Mouse (Mus musculus): ENCODE results near the gene Mad2l2. TPM values are rescaled to one million over a fixed set of nuclear protein-coding genes. Genes with fewer than 3 reads are reported as not detected.

Gene Mad2l2
- polyA plus RNA-seq, 1 experiment: 25.2 TPM

- TF ChIP-seq POLR2A (IDR thresholded peaks at IDR 0.05; ENCODE audit: extremely low read depth, insufficient read depth, low read length): no peak
- no peak for TF ChIP-seq CTCF (IDR thresholded peaks at IDR 0.05; ENCODE audit: extremely low read depth, insufficient read depth, low read length)
These were observed 22.4 kb downstream of the Mad2l2 start for GRCm38 (mm10) chr4:148152547-148152946.

GRCm38 (mm10) chr4:148154006-148154405, 23.8 kb downstream of the Mad2l2 start:
- H3K4me1 ChIP-seq (ENCODE audit: control insufficient read depth, insufficient read depth, low read length): no peaks in the 10 kb centered on the region; the same call in 1 of the 2 replicates
- TF ChIP-seq CTCF (IDR thresholded peaks at IDR 0.05; ENCODE audit: extremely low read depth, insufficient read depth, low read length) (no peak), POLR2A (IDR thresholded peaks at IDR 0.05; ENCODE audit: extremely low read depth, insufficient read depth, low read length) (no peak)
- H3K4me3 ChIP-seq (ENCODE audit: insufficient read depth, low read length): no peak overlapping the region
- no peak overlapping the region for H3K27ac ChIP-seq (ENCODE audit: insufficient read depth, low read length)

More at GRCm38 (mm10) chr4:148152547-148152946, 22.4 kb downstream of the Mad2l2 start:
- Histone ChIP-seq H3K27ac (ENCODE audit: insufficient read depth, low read length) (no peak overlapping the region), H3K4me3 (ENCODE audit: insufficient read depth, low read length) (no peak overlapping the region), H3K4me1 (ENCODE audit: control insufficient read depth, insufficient read depth, low read length) (no peaks in the 10 kb centered on the region)

- TF ChIP-seq POLR2A (IDR thresholded peaks at IDR 0.05; ENCODE audit: extremely low read depth, insufficient read depth, low read length) (no peak), CTCF (IDR thresholded peaks at IDR 0.05; ENCODE audit: extremely low read depth, insufficient read depth, low read length) (peak; percentile 50; the same call in 1 of the 2 replicates)
- Histone ChIP-seq H3K27ac (ENCODE audit: insufficient read depth, low read length) (no peak overlapping the region), H3K4me3 (ENCODE audit: insufficient read depth, low read length) (no peak overlapping the region), H3K4me1 (ENCODE audit: control insufficient read depth, insufficient read depth, low read length) (no peaks in the 10 kb centered on the region; the same call in 1 of the 2 replicates)
These were observed 24.8 kb downstream of the Mad2l2 start for GRCm38 (mm10) chr4:148154982-148155381.

GRCm38 (mm10) chr4:148158436-148159348, 28.5 kb downstream of the Mad2l2 start:
- TF ChIP-seq POLR2A (IDR thresholded peaks at IDR 0.05; ENCODE audit: extremely low read depth, insufficient read depth, low read length) (no peak), CTCF (IDR thresholded peaks at IDR 0.05; ENCODE audit: extremely low read depth, insufficient read depth, low read length) (no peak)
- no peaks in the 10 kb centered on the region; the same call in 1 of the 2 replicates for H3K4me1 ChIP-seq (ENCODE audit: control insufficient read depth, insufficient read depth, low read length)
- H3K4me3 ChIP-seq (ENCODE audit: insufficient read depth, low read length): peak overlapping the region; percentile 98
- peak overlapping the region; percentile 80 for H3K27ac ChIP-seq (ENCODE audit: insufficient read depth, low read length)

- Histone ChIP-seq H3K4me1 (ENCODE audit: control insufficient read depth, insufficient read depth, low read length) (no peaks in the 10 kb centered on the region; the same call in 1 of the 2 replicates), H3K27ac (ENCODE audit: insufficient read depth, low read length) (peak overlapping the region; percentile 78), H3K4me3 (ENCODE audit: insufficient read depth, low read length) (peak overlapping the region; percentile 98)
- no peak for TF ChIP-seq CTCF (IDR thresholded peaks at IDR 0.05; ENCODE audit: extremely low read depth, insufficient read depth, low read length)
- TF ChIP-seq POLR2A (IDR thresholded peaks at IDR 0.05; ENCODE audit: extremely low read depth, insufficient read depth, low read length): peak; percentile 78
These were observed 29.6 kb downstream of the Mad2l2 start for GRCm38 (mm10) chr4:148159544-148160435.

DNA sequence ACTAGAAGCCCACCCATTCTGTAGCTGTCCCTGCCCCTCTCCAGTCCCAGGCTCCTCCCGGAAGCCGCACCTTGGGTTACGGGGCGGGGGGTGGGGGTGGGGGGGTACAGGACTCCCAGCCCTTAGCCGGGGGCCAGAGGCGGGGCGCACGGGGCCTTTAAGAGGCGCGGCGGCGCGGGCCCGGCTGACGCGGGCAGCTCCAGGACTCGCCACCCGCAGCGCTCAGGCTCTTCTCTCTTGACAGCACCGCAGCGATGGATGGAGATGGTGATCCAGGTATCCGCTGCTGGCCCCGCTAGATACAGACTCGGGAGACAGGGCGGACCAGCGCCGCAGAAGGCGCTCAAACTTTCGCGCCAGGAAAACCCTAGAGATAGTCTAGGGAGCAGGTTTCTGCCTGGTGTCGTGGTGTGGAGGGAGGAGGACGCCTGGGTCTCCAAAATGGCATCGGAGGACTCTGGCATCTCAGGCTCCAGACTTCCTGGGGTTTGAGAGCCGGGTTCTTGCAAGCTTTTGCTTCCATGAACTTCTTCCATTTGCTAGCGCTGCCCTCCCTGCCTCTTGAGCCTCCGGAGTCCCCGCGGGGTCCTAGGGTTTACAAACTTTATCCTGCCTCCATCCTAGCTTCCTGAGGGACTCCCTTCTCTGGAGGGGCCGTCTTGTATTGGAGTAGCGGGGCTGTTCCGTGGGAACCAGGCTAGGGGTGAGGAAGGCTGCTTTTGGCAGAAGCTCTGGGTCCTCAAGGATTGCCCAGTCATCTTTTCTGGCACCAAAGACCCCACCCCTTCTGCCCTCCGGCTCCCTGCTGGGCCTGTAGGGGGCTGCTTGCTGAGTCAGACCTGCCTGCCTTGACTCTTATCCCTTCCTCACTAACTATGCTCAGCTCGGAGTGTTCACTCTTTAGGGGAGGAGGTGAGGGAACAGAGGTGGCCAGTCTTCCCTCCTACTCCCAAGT, 30.5 kb downstream of the Mad2l2 start, which contains the start of the genes Fbxo44 and Fbxo2:
TSS of gene Fbxo44 (minus strand) at position 47 of the 955 bp plus-strand sequence.
TSS of gene Fbxo2 (plus strand) at position 186 of the 955 bp plus-strand sequence.
- no peaks in the 10 kb centered on the region; the same call in 1 of the 2 replicates for H3K4me1 ChIP-seq (ENCODE audit: control insufficient read depth, insufficient read depth, low read length)
- peak within 1 kb of the TSS; percentile 98 for H3K4me3 ChIP-seq (ENCODE audit: insufficient read depth, low read length)
- TF ChIP-seq CTCF (IDR thresholded peaks at IDR 0.05; ENCODE audit: extremely low read depth, insufficient read depth, low read length): no peak
- 0 out of 2 replicates have a peak, but pooled peaks have one; percentile 22 for TF ChIP-seq POLR2A (IDR thresholded peaks at IDR 0.05; ENCODE audit: extremely low read depth, insufficient read depth, low read length)
- peak within 1 kb of the TSS; percentile 78 for H3K27ac ChIP-seq (ENCODE audit: insufficient read depth, low read length)

DNA sequence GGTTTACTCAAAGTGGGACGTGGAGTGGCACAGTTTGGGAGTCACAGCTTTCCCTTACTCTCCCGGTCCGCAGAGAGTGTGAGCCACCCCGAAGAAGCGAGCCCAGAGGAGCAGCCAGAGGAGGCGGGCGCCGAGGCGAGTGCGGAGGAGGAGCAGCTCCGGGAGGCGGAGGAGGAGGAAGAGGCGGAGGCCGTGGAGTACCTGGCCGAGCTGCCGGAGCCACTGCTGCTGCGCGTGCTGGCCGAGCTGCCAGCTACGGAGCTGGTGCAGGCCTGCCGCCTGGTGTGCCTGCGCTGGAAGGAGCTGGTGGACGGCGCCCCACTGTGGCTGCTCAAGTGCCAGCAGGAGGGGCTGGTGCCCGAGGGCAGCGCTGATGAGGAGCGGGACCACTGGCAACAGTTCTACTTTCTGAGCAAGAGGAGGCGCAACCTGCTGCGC, 33.8 kb downstream of the Mad2l2 start:
- TF ChIP-seq CTCF (IDR thresholded peaks at IDR 0.05; ENCODE audit: extremely low read depth, insufficient read depth, low read length) (peak; percentile 45), POLR2A (IDR thresholded peaks at IDR 0.05; ENCODE audit: extremely low read depth, insufficient read depth, low read length) (no peak)
- Histone ChIP-seq H3K4me1 (ENCODE audit: control insufficient read depth, insufficient read depth, low read length) (0 out of 2 replicates have a peak, but pooled peaks cover 2% of the 10 kb centered on the region), H3K27ac (ENCODE audit: insufficient read depth, low read length) (no peak overlapping the region), H3K4me3 (ENCODE audit: insufficient read depth, low read length) (peak overlapping the region; percentile 4)

- no peak for TF ChIP-seq POLR2A (IDR thresholded peaks at IDR 0.05; ENCODE audit: extremely low read depth, insufficient read depth, low read length)
- TF ChIP-seq CTCF (IDR thresholded peaks at IDR 0.05; ENCODE audit: extremely low read depth, insufficient read depth, low read length): no peak
- 0 out of 2 replicates have a peak, but pooled peaks cover 2% of the 10 kb centered on the region for H3K4me1 ChIP-seq (ENCODE audit: control insufficient read depth, insufficient read depth, low read length)
- H3K4me3 ChIP-seq (ENCODE audit: insufficient read depth, low read length): peak overlapping the region; percentile 4; the same call in 1 of the 2 replicates
- no peak overlapping the region for H3K27ac ChIP-seq (ENCODE audit: insufficient read depth, low read length)
These were observed 34.3 kb downstream of the Mad2l2 start for GRCm38 (mm10) chr4:148164461-148164860.

Data from cortical plate, adult 2 months (tissue).